Mouse (Mus musculus) G1E-ER4 (cell line): ENCODE data around the gene Rtl8c. TPM values are rescaled to one million over a fixed set of nuclear protein-coding genes. Genes with fewer than 3 reads are reported as not detected.
"Not testable (repeated sequence)": the region's sequence is repeated elsewhere in the genome, so short reads cannot be mapped to it uniquely, and the experiment has no call there.

Experiments used
- GATA1 ChIP-seq: IDR thresholded peaks from one replicate; pipeline ENCODE4 v1.8.0; 2012; ENCODE audit warnings: low read length, inconsistent platforms
- polyA plus RNA-seq: library from polyadenylated mRNA; stranded (reverse); fragments of >175 nt; gene quantifications from 2 replicates; pipeline ENCODE4 v1.2.3, GENCODE M21; 2012

Rtl8c gene
- not detected in 2 replicates for polyA plus RNA-seq

DNA sequence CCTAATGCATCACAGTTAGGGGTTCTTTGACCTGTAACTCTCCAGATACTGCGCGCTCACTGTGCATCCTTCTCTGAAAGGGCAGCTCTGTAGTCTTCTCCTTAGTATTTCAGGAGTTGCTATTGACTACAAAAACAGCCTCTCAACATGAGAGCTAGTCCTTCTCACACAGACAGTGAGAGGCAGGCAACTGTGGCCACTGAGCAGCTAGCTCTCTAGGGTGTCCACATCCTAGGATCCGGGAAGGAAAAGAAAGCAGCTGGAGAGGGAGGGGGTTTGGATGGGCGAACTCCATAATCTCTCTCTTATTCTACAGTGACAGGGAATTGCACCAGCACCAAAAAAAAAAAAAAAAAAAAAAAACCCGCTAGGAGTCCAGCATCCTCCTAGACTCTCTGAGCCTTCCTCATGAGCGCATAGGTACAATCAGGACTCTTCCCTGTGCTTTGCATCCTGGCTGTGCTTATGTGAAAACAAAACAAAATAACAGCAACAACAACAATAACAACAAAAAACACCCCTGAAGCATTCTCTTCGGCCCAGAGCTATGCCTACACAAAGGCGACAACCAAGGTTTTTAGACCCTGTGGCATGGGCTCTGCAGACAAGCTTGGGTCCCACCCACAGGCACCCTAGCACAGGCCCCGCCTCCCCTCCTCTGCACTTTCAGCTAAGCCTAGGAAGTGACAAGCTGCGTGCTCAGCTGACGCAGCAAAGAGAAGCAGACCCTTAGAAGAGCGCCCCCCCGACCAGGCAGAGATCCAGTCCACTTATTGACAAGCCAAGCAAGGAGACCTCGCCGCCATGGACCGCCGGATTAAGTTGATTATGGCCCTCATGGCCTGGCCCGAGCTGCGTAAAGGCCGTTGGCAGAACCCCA, at the start of gene Rtl8c:
Gene Rtl8c (plus strand): TSS at position 791 of the 880 bp plus-strand sequence.
- no peak for TF ChIP-seq GATA1

DNA sequence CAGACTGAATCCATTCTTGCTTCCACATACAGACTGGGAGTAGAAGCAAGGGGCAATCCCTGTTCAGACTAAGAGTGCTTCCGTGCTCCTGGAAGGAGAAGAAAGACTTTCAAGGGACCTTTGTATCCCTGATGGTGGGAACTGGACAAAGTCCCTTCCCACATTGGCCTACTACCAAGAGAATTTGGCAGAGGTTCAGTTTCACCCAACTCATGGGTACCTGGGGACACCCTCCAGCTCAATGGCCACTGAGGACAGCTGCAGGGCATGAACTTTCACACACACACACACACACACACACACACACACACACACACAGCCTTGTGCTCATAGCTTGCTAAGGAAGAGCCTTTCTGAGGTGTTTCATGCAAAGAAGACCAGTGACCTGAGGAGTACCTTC, 28.5 kb upstream of the Rtl8c start:
- no peak for TF ChIP-seq GATA1

GRCm38 (mm10) chrX:53608122-53608813, 436 bp downstream of the Rtl8c start:
- no peak for TF ChIP-seq GATA1

DNA sequence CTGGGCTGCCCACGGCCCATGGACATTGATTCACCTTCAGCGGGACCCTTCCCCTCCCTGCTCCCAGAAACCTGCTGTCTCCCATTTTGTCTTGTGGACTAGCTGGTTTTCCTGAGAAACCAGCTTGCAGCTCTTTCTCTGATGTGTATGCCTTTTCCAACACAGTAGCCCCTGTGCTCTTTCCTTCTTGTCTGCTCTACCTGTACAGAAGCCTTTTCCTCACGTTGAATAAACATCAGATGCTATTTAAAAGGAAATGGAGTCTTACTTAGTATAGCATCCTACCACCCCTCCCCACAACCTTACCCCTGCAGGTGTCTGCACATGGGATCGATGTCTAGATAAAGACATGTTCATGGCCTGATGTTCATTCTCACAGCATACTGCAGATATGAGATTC, 1.0 kb downstream of the Rtl8c start, which contains the start of gene Gm14597:
Gene Gm14597 (minus strand): TSS at position 101 of the 400 bp plus-strand sequence.
- TF ChIP-seq GATA1: not testable (repeated sequence)

DNA sequence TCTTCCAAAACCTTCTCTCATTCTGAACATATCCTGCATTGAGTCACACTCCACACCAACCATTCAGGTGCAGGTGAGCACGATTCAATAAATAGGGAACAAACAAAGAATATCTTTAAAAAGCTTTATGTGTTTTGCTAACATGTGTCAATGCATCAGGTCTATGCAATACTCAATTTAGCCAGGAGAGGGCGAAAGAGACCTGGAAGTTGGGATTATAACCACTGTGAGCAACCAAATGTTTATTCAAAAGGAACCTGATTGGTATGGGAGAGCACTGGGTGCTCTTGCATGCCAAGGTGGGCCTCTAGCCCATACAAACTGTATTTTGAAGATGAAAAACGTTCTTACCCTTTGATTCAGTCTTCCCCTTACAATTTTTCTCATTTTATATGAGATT, 2.7 kb downstream of the Rtl8c start:
- no peak for TF ChIP-seq GATA1

- TF ChIP-seq GATA1: not testable (repeated sequence)
Observed at GRCm38 (mm10) chrX:53642980-53643961, 35.4 kb downstream of the Rtl8c start, which contains the start of gene Rtl8a. TSS of gene Rtl8a (minus strand) at chrX:53643682.

DNA sequence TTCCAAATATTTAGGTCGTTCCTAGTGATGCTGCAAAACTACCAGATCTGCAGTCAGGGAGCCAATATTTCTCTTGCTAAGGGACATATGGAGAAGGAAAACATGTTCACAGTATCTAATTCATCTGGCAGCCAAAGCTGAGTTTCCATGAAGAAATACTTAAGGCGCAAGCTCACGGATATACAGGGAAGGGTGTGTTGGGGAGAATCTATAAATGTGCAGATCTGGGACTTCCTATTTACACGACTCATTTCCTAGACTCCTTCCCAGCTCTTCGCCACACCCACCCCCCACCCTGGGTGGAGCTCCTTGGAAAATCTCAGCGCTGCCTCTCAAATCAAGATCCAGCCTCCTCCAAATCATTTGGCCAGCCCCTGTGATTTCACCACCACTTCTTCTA, 38.1 kb downstream of the Rtl8c start:
- no peak for TF ChIP-seq GATA1

Other genes starting within 250 kb of the Rtl8c start
- 0.21 and 0.31 TPM in 2 replicates for gene Mospd1, start 237.5 kb upstream of the Rtl8c start, polyA plus RNA-seq
- gene Etd, start 173.1 kb upstream of the Rtl8c start, polyA plus RNA-seq: not detected in 2 replicates
- not detected in 2 replicates for gene Gm14597, start 947 bp downstream of the Rtl8c start, polyA plus RNA-seq
- not detected in 2 replicates for gene Rtl8a, start 35.6 kb downstream of the Rtl8c start, polyA plus RNA-seq
- not detected in 2 replicates for gene Rtl8b, start 62.4 kb downstream of the Rtl8c start, polyA plus RNA-seq
- gene 4930502E18Rik, start 116.8 kb downstream of the Rtl8c start, polyA plus RNA-seq: not detected in 2 replicates
- not detected in 2 replicates for gene 1700013H16Rik, start 149.8 kb downstream of the Rtl8c start, polyA plus RNA-seq
- not detected in 2 replicates for gene Zfp36l3, start 168.4 kb downstream of the Rtl8c start, polyA plus RNA-seq
- gene Xlr, start 189.7 kb downstream of the Rtl8c start, polyA plus RNA-seq: 0.24 TPM in 1 of 2 replicates, not detected in the other